Mouse (Mus musculus) adrenal gland, postnatal 36 days (tissue): ENCODE data around the gene Utp3. TPM values are rescaled to one million over a fixed set of nuclear protein-coding genes. Genes with fewer than 3 reads are reported as not detected.
"Not testable (repeated sequence)": the region's sequence is repeated elsewhere in the genome, so short reads cannot be mapped to it uniquely, and the experiment has no call there.

Experiments used
- DNase-seq, 2 experiments: peaks; one replicate each; pipeline ENCODE4 v3.0.0; 2021; ENCODE audit warnings: mixed read lengths in 1 of 2
- long read RNA-seq, 2 experiments: library from polyadenylated mRNA; stranded (forward); transcript quantifications; one replicate each; pipeline ENCODE4 v2.0.0; 2021; ENCODE audit warnings: borderline sequencing depth in 2 of 2
- total RNA-seq, 2 experiments: library from RNA; stranded (reverse); gene quantifications; 2 replicates each; pipeline ENCODE4 v1.2.3; 2021

Utp3 gene
- total RNA-seq = 10 to 100 TPM; 32.5 to 34.2 TPM
- long read RNA-seq, experiment 1, transcript Utp3-201 (1 exons, 1,629 nt) = major isoform, 72 of 72 reads
- long read RNA-seq, experiment 1, partial matches to known transcripts = 0 of 72 reads
- long read RNA-seq, experiment 1, other reads (novel, unspliced or antisense) = 0 of 72 reads
- long read RNA-seq, experiment 2, transcript Utp3-201 (1 exons, 1,629 nt) = major isoform, 19 of 19 reads
- long read RNA-seq, experiment 2, partial matches to known transcripts = 0 of 19 reads
- long read RNA-seq, experiment 2, other reads (novel, unspliced or antisense) = 0 of 19 reads

DNA sequence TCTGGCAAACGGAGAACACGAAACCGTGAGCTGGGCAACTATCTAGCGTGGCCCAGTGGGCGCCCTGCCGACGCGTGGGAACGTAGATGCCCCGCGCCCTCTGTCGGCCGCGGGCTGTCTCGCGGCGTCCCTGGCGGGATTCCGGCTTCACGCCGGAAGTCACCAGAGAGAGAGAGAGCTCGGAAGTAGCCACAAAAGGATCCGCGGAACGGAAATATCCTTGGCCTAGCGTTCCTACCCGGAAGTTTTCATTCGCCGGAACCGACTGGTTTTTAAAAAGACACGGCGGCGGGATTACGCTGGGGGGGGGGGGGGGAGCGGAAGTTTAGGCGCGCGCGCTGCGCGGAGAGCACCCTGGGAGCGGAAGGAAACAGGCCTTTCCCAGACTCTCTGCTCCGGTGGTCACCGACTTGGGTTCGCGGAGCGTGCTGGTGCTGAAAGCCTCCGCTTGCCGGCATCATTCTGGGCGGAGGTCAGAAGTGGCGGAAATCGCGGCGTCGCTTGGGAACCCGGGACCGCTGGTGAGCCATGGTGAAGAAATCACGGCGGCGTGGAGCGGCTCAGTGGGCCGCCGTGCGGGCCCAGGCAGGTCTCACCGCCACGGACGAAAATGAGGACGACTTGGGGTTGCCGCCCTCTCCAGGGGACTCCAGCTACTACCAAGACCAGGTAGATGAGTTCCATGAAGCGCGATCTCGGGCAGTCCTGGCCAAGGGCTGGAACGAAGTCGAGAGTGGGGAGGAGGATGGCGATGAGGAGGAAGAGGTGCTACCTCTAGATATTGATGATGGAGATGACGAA is at the start of gene Utp3:
Gene Utp3, plus strand, starts transcription at position 377 of the 801 bp plus-strand sequence.
- peak; percentile 91 to 92 for DNase-seq

DNA sequence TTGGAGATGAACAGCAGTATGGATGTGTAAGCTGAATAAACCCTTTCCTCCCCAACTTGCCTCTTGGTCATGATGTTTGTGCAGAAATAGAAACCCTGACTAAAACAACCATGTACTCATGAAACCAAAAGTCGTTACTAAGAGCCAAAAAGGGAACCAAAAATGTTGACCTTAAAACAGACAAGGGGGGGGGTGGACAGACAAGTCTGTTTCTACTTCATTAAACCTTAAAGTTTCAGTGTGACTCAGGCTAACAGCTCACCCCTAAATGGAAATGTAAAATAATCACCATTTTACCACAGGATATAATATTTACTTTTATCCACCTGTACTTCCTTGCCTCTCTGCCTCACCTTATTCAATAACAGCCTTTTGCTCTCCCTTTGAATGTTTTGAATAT is 45.7 kb upstream of the Utp3 start:
- no peak for DNase-seq

DNA sequence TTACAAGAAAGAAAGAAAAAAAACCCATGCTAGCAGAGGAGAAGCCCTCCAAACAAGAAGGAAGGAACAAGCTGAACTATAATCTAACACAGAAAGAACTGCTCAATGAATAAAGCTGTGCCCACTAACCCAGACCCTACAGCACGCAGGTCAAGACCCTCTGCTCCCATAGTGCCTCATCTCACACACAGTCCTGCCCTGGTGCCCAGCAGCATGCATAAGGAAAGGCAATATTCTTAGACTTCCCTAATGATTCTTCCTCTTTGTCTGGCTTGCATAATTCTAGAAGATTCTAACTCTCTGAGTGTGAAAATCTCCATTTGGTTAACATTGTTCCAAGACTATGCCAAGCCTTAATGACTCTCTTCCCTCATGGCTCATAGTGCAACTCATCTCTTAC is 45.3 kb upstream of the Utp3 start:
- no peak for DNase-seq

DNA sequence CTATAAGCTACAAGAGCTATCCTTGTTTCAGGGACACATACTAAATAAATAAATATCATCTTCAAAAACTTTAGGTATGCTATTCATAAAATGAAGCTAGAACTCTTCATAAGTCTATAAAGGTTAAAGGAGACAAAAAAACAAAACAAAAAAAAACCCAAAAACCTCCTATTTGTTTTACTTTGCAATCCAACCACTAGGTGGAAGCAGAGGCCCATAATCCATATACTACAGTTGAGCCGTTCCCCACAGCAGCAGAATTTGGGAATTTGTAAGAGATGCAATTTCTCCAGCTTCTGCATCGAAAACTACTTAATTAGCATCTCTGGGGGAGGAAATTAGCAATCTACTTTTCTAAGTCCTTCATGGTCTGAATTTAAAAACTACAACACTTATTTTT is 35.0 kb upstream of the Utp3 start:
- peak in 1 of 2 experiments; percentile 45 for DNase-seq

DNA sequence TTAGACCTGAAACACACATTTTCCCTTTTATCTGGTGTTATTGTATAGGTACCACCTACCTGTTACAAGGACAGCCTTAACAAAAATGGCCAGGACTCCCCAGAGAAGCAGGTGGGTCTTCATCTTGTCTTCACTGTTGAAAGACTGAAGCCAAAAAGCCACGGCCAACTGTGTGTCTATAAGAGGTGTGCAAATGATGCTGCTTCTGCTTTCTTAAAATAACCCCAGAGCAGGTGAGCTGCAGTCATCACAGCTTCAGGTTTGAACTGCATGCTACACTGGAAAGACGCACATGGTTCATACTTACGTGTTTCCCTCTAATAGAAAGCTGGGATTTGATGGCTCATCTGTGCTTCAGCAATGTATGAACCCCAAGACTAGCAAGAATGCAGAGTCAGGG is 26.6 kb upstream of the Utp3 start, which contains the start of gene Jchain:
Gene Jchain, minus strand, starts transcription at position 235 of the 400 bp plus-strand sequence.
- no peak for DNase-seq

DNA sequence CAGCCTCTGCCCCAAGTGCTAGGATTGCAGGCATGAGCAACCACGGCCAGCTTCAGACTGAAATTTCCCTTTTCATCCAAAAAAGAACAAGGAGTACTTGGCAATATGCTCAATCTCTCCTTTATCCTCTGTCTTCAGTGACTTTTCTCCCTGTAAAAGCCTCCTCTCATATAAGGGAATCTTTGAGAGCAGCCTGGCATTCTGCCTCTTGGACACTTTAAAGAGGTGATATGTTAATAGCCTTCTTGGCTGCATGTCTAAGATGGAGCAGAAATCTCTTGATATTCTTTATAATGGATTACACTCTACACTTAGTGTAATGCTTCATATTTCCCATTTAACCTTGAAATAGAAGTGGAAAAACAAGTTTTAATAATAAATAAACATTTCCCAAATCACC is 23.4 kb upstream of the Utp3 start:
- DNase-seq = no peak

DNA sequence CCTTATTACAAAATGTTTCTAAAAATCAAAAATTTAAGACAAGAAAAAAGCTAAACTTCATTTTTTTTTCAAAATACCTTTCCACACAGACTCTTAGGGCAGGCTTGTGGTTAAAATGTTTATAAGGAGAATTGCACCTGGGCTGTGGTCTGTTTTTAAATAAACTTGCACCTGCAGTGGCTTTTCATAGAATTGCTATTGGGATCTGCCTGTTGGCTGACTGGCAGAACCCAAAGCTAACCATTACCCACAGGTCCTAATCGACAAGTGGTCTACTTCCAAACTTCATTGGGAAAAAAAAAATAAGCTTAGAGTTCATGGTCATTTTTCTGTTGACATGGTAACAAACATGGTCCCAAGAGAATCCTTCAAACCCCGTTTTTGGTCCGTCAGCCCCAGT is 19.6 kb upstream of the Utp3 start:
- no peak for DNase-seq

DNA sequence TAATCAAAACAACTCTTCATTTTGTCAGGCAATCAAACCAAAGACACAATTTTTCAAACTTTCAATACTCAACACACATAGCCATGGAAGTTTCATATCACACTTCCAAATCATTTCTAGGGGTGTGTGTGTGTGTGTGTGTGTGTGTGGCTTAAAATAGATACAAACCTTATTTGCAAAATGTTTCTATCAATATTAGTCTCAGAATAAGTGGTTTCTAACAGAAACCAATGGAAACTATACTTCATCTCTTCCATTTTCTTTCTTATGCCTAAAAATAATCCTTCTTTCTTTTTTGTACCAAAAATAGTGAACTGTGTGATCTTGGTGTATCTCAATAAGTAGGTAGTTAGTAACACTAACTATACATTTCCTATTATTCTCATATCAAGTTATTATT is 13.4 kb upstream of the Utp3 start:
- DNase-seq = no peak

DNA sequence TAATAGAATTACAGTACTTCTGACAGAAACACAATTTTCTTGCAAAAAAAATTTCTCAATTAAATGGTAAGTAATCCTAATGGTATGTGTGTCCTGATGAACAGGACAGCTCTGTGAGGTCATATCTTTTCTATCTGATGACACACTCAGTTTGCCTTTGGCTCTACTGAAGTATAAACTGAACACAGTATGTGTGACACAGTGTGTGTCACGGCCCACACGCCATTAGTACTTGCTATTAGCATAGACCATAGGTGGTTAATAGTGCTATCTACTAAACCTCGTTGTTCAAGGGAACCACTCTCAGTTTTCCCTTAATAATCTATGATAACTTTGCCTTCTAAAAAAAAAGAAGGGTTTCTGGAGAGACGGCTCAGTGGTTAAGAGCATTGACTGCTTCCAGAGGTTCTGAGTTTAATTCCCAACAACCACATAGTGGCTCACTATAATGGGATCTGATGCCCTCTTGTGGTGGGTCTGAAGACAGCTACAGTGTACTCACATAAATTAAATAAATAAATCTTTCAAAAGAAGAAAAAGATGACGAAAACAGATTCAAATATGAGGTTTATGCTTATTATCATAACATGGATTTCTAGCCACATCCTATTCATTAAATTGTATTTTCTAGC is 11.5 kb upstream of the Utp3 start:
- peak; percentile 26 to 67 for DNase-seq

DNA sequence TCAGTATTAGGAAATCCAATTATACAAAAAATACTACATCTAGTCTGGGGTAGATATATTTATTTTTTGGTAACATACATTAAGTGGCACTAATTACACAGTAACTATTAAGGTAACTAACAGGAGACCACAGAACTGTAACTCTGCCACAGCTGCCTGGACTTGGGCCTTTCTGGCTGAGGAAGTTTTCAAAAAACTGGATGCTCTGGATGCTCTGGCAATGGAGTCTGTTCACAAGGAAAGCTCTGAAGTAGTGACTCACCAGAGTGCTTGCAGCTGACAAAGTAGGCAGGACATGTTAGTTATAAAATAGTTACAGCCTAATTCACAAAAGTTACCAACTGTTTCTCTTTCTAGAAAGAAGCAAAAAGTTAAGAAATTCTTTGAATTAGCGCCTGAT is 9.9 kb upstream of the Utp3 start:
- DNase-seq = not testable (repeated sequence)

DNA sequence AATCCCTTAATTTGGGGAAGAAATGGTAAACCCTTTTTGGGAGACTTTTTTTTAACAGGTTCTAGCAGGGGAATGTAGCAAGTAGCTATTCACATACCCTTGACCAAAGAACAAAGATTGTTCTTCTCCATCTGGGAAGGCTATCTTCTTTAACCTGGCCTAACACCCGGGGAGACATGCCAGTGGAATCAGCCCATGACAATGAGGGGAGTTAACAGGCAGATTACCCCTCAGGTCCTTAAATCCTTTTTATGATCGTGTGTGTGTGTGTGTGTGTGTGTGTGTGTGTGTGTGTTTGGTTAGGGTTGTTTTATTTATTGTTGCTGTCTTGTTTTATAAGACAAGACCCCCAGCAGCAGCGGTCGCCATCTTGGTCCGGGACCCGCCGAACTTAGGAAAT is 8.7 kb upstream of the Utp3 start:
- no peak for DNase-seq

DNA sequence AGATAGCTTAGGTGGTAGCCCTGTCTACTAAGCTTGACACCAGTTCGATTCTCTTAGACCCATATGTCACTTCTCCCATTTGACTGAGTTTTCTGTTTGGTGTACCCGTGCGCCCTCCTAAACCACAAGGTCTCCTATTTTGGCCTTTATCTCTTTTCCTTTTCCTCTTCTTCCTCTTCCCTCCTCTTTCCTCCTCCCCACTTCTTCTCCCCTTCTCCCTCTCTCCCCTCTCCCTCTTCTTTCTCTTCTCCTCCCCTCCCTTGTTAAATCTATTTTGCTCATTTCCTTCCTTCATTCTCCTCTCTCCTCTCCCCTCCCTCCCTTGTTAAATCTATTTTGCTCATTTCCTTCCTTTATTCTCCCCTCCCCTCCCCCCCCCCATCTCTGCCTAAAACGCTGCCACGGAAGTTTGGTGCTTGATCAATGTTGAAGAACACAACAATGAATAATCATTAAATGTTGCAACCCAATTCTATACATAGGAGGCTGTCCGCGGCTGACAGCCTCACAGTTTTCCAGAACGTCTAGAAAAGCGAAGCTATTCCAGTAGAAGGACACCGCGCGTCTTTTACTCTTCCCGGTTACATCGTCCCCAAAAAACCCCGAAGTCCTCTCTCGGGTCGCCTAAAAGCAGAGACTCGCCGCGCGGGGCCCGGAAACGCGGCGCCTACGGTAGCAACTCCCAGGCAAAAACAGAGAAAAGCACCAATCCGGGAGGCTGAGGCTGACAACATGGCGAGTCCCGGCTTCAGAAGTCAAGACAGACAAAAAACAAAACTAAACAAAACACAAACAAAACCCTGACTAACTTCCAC is 784 bp upstream of the Utp3 start:
- DNase-seq = no peak

DNA sequence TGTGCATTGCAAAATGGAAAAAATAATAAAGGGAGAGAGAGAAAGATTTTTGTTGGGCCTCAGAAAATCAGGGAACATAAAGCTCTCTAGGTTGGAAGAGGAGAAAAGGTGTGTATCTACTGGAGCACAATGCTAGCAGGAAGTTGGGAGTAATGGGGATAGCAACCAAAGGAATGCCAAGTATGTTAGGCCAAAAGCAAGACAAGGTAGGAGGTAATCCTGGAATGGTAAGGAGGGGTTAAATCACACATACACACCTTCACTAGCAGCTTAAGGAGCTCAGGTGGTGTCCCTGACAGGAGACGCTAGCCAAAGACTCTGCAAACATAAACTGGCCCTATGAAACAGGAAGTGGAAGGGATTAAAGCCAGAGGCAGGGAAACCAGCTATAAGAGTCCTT is 4.7 kb downstream of the Utp3 start:
- no peak for DNase-seq

DNA sequence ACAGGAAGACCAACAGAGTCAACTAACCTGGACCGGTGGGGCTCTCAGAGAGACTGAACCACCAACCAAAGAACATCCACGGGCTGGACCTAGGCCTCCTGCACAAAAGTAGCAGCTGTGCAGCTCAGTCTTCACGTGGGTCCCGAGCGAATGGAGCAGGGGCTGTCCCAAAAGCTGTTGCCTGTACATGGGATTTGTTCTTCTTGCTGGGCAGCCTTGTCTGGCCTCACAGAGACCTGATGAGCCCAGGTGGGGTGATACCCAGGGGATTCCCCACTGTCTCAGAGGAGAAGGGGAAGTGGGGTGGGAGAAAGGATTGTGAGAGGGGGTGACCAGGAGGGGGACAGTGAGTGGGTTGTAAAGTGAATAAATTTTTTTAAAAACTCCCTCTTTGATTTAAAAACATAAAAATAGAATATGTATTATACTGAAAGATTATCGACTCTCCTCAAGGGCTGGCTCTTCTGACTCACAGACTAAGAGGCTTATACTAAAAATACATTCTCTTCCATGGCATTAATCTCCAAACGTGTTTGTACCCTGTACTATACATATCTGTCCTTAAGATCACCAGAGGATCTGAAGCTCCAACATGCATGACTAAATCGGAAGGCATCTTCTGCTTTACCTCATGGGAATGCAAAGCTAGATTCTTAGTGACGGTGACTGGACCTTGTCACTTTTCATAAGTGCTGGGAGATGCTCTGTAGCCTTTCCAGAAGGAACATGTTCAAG is 7.0 kb downstream of the Utp3 start:
- no peak for DNase-seq

DNA sequence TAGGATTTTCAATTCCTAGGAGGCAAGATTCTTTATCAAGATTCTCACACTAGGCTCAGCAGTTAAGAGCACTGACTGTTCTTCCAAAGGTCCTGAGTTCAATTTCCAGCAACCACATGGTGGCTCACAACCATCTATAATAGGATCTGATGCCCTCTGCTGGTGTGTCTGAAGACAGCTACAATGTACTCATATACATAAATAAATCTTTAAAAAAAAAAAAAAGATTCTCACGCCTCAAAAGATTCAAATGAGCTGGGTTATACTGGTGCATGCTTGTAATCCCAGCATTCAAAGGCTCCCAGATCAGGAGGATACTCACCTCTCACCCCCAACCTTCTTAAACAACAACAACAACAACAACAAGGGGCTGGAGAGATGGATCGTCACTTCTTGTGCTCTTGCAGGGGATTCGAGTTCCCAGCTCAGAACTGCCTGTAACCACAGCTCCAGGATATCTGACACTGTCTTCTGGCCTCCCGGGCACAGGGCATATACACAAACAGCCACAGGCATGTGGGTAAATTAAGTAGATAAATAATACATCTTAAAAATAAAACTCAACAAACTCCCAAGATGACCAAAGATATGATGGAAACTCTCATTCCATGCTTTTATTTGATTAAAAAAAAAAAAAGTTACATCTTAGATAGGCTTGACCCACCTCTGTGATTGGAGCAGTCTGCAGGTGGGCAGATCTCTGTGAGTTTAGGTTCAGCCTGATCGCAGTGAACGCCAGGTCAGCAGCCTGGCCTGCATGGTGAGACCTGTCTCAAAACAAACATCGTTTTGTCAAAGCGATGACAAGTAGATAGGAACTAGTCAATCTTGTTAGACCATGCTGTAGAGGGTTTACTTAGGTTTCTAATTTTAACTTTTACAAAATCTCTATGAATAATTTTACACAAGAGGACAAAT is 8.9 kb downstream of the Utp3 start:
- no peak for DNase-seq

DNA sequence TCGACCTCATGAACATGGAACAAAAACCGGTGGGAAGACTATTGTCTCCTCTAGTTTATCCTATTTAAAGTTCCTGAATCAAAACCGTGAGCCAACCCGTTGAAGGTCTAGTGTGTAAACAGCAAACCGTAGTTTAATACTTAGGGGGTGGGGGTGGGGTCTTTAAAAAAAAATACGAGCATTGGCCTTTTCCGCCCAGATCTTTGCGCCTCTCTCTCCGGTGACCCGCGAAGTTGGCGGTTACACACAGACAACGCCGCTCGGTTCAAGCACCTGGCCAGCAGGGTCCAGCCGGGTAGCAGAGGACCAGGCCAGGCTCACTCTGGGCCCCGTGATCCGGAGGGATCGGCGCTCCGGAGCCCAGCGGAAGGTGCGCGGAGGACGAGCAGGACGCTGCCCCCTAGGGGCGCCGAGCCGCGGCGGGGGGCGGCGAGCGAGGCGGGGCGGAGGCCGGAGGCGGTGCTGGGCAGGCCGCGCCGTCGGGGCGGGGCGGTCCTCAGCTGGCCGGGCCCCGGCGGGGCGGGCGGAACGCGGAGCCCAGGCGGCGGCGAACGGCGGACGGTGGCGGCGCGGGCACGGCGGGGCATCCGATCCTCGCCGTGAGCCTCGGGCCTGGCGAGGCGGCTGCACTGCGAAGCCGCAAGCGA is 10.4 kb downstream of the Utp3 start, which contains the start of gene Rufy3:
Gene Rufy3, plus strand, starts transcription at position 540 of the 647 bp plus-strand sequence.
- peak; percentile 93 to 96 for DNase-seq

DNA sequence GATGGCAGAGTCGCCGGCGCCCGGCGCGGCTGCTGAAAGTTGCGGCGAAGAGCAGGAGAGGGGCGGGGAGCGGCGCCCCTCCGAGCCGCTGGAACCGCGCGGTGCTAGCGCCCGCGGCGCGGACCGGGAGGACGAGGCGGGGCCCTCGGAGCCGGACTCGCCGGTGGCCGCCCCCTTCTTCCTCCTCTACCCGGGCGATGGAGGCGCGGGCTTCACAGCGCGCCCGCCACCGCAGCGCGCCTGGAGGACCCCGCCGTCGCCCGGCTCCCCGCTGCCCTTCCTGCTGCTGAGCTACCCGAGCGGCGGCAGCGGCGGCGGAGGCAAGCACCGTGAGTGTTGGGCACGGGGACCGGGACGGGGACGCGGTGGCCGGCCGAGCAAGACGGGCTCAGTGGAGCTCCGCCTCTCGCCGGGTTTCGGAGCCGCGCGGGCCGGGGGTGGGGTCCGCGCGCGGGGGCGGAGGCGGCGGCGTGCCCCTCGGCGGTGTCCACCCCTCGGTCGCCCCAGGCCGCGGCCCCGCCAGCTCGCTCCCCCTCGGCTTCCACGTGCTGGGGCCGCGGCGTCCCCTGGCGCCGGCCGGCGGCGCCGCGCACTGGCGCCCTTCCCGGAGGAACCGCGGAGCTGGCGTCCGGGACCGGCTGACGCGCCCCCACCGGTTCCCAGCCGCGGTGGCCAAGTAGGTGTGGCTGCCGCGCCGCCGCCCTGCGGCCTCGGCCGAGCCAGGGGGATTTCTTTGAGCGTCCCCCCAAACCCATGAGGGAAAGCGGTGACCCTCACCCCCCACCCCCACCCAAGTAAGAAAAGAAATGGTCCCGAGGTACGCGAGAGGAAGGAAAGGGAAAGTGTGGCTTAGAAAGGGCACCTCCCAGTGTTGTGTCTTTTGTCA is 11.1 kb downstream of the Utp3 start:
- DNase-seq = peak; percentile 83 to 86

DNA sequence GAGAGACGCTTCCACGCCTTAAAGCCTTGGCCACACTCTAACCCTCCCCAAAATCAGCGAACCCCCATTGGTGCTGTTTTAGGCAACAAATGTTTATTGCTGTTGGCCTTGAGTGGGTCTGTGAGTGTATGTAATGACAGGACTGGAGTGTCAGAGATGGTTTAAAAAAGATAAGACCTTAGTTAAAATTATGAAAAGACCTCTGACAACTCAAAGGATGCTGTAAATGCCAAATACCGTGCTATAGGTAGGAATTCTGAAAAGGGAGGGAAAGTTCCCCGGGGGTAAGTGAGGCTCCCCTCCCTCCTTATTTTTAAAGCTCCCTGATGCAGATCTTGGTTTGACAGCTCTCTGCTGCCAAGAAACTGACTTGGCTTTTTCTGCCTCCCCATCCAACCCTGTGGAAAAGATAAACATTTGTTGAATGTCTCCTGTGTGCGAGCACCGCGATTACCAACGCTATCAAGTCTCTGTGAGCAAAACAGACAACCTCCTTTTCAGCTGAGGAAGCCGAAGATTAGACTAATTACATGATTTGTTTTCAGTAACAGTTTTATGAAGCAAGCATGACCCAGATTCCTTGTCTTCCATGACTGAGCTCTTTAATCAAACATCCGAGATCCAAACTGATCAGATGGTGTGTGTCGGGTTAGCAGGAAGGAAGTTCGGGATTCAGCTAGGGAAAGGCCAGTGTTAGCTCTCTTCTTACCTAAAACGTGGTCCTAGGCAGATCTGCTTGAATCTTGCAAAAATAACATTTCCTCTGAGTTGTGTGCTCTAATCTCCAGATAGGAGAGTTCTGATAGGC is 12.0 kb downstream of the Utp3 start:
- no peak for DNase-seq
